Mouse (Mus musculus): ENCODE measurements at regions not wholly inside any gene's neighbourhood (a gene's known extent, or its start where the extent isn't known, plus 50 kb on each side); places are given as distances from the start of the nearest gene placed in this dataset.

DNA sequence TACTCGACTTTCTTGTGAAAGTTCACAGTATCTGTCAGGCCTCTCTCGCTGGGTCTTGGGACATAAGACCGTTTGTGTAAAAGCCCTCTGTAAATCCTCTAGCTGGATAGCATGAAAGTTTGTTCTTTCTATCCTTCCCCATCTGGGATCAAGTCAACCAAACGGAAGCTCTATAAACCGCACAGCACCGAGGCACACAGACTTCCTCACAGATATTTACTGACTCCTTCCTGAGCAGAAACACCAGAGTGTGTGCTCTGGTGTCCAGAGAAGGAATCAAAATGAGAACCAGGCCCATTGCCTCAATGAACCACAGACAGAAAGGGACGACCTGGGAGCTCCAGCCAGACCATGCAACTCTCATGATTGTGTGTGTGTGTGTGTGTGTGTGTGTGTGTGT lies 502.6 kb downstream of the Gja1 start:
- Histone ChIP-seq H3K9ac (ENCODE audit: control insufficient read depth, low read depth, low read length, poor library complexity, severe bottlenecking) (no peak overlapping the region), H3K4me3 (ENCODE audit: control insufficient read depth in 1 of 2, insufficient read depth in 1 of 2, low read depth in 2 of 2, low read length in 2 of 2) (no peak overlapping the region), H3K9me3 (replicated peaks; ENCODE audit: insufficient read depth, low read length) (no peaks in the 10 kb centered on the region), H3K79me2 (ENCODE audit: control insufficient read depth, insufficient read depth, low read length, poor library complexity) (no peaks in the 10 kb centered on the region), H3K36me3 (ENCODE audit: control insufficient read depth in 1 of 2, insufficient read depth in 2 of 2, low read length in 2 of 2) (no peaks in the 10 kb centered on the region), H3K27me3 (ENCODE audit: control insufficient read depth in 1 of 2, insufficient read depth in 2 of 2, low read length in 2 of 2) (no peaks in the 10 kb centered on the region), H3K27ac (ENCODE audit: control insufficient read depth, low read depth, low read length) (no peak overlapping the region), H3K4me1 (ENCODE audit: control insufficient read depth in 1 of 2, insufficient read depth in 2 of 2, low read length in 2 of 2) (no peaks in the 10 kb centered on the region)
- no peak for DNase-seq (ENCODE audit: low read depth, low spot score)
- no peak for TF ChIP-seq SIN3A (IDR thresholded peaks at IDR 0.05; ENCODE audit: low read length)
- TF ChIP-seq UBTF (IDR thresholded peaks at IDR 0.05; ENCODE audit: borderline replicate concordance, insufficient read depth, low read depth, low read length), result no peak
- TF ChIP-seq MYC (IDR thresholded peaks at IDR 0.05; ENCODE audit: low read depth, low read length), result no peak
- TF ChIP-seq CHD1 (IDR thresholded peaks at IDR 0.05; ENCODE audit: low read depth, low read length), result no peak
- TF ChIP-seq BHLHE40 (IDR thresholded peaks at IDR 0.05; ENCODE audit: borderline replicate concordance, low read depth, low read length), result no peak
- no peak for TF ChIP-seq EP300 (IDR thresholded peaks at IDR 0.05; ENCODE audit: low read depth in 1 of 2, low read length in 2 of 2)
- TF ChIP-seq USF2 (IDR thresholded peaks at IDR 0.05; ENCODE audit: borderline replicate concordance in 1 of 2, insufficient read depth in 1 of 2, low read depth in 1 of 2, low read length in 2 of 2), result no peak
- TF ChIP-seq NELFE (IDR thresholded peaks at IDR 0.05; ENCODE audit: low read depth, low read length), result no peak
- no peak for TF ChIP-seq ZKSCAN1 (IDR thresholded peaks at IDR 0.05; ENCODE audit: low read depth, low read length)
- no peak for TF ChIP-seq E2F4 (IDR thresholded peaks at IDR 0.05; ENCODE audit: borderline replicate concordance, low read depth, low read length)
- TF ChIP-seq USF1 (IDR thresholded peaks at IDR 0.05; ENCODE audit: low read depth, low read length), result no peak
- TF ChIP-seq JUND (IDR thresholded peaks at IDR 0.05; ENCODE audit: low read depth, low read length), result no peak
- TF ChIP-seq POLR2AphosphoS5 (IDR thresholded peaks at IDR 0.05; ENCODE audit: borderline replicate concordance, low read depth, low read length), result no peak
- TF ChIP-seq ZC3H11A (IDR thresholded peaks at IDR 0.05; ENCODE audit: low read depth, low read length), result no peak

DNA sequence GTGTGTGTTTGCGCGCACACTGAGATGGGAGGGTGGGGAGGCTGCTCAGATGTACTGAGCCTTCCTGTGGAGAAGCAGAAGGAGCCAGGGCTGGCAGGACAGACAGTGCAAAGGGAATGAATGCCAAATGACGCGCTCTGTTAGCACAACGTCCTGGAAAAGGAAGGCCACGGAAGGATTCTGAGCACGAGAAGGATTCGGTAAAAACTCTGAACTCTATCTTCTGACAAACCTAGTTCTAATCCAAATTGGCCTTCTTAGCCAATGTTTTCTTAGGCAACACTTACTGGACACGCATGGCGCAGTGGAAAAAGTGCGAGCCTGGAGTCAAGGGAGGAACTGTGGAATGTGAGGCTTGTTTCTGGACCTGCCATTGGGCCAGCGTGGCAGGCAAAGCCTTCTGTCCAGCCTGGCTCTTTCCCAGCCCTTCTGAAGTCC lies 503.0 kb downstream of the Gja1 start:
- DNase-seq (ENCODE audit: low read depth, low spot score), result no peak
- Histone ChIP-seq H3K4me1 (ENCODE audit: control insufficient read depth in 1 of 2, insufficient read depth in 2 of 2, low read length in 2 of 2) (no peaks in the 10 kb centered on the region), H3K27ac (ENCODE audit: control insufficient read depth, low read depth, low read length) (no peak overlapping the region), H3K9me3 (replicated peaks; ENCODE audit: insufficient read depth, low read length) (no peaks in the 10 kb centered on the region), H3K79me2 (ENCODE audit: control insufficient read depth, insufficient read depth, low read length, poor library complexity) (no peaks in the 10 kb centered on the region), H3K27me3 (ENCODE audit: control insufficient read depth in 1 of 2, insufficient read depth in 2 of 2, low read length in 2 of 2) (no peaks in the 10 kb centered on the region), H3K4me3 (ENCODE audit: control insufficient read depth in 1 of 2, insufficient read depth in 1 of 2, low read depth in 2 of 2, low read length in 2 of 2) (no peak overlapping the region), H3K9ac (ENCODE audit: control insufficient read depth, low read depth, low read length, poor library complexity, severe bottlenecking) (no peak overlapping the region), H3K36me3 (ENCODE audit: control insufficient read depth in 1 of 2, insufficient read depth in 2 of 2, low read length in 2 of 2) (no peaks in the 10 kb centered on the region)
- TF ChIP-seq RAD21 (IDR thresholded peaks at IDR 0.05; ENCODE audit: low read depth, low read length) (no peak), USF1 (IDR thresholded peaks at IDR 0.05; ENCODE audit: low read depth, low read length) (no peak), E2F4 (IDR thresholded peaks at IDR 0.05; ENCODE audit: borderline replicate concordance, low read depth, low read length) (no peak), TBP (IDR thresholded peaks at IDR 0.05; ENCODE audit: low read depth, low read length) (no peak), MYB (IDR thresholded peaks at IDR 0.05; ENCODE audit: low read depth, low read length) (no peak), UBTF (IDR thresholded peaks at IDR 0.05; ENCODE audit: borderline replicate concordance, insufficient read depth, low read depth, low read length) (no peak), ETS1 (IDR thresholded peaks at IDR 0.05; ENCODE audit: low read depth, low read length) (no peak), HCFC1 (IDR thresholded peaks at IDR 0.05; ENCODE audit: low read depth, low read length) (no peak), RCOR1 (IDR thresholded peaks at IDR 0.05; ENCODE audit: low read depth, low read length) (no peak), SIN3A (IDR thresholded peaks at IDR 0.05; ENCODE audit: low read length) (no peak), CHD1 (IDR thresholded peaks at IDR 0.05; ENCODE audit: low read depth, low read length) (no peak), CHD2 (IDR thresholded peaks at IDR 0.05; ENCODE audit: low read length) (no peak), MAZ (IDR thresholded peaks at IDR 0.05; ENCODE audit: low read depth, low read length) (no peak), SMC3 (IDR thresholded peaks at IDR 0.05; ENCODE audit: low read depth, low read length) (no peak), MAX (IDR thresholded peaks at IDR 0.05; ENCODE audit: low read length) (no peak), USF2 (IDR thresholded peaks at IDR 0.05; ENCODE audit: borderline replicate concordance in 1 of 2, insufficient read depth in 1 of 2, low read depth in 1 of 2, low read length in 2 of 2) (no peak)
